In genomic region chr1:135821780-135822179, GRCm38 (mm10) we compare ENCODE assay signal across 29 mouse cellular contexts. TPM values are rescaled to one million over a fixed set of nuclear protein-coding genes. Genes with fewer than 3 reads are reported as not detected.
DNase-seq lines count a peak whose midpoint lies in the region; ATAC-seq and TF ChIP-seq lines count a peak whose summit lies in the region.
"Had no signal": no experiment of that assay in that cellular context is flagged by ENCODE, and none has a peak within 500 bp of the region (broad histone marks: within the 10 kb centered on the region; RNA-seq: fewer than 3 reads in every experiment).

No protein-coding gene starts in this region.

- H3K27me3 ChIP-seq in liver, adult 2 months (ENCODE audit: control insufficient read depth, insufficient read depth, low read length) = 0 out of 2 replicates have a peak, but pooled peaks cover 3% of the 10 kb centered on the region
- peaks cover 7% of the 10 kb centered on the region; the same call in 1 of the 2 replicates for H3K27me3 ChIP-seq in intestine, embryonic 16.5 days (replicated peaks; ENCODE audit: control insufficient read depth, insufficient read depth, low read length)
- peaks cover 26% of the 10 kb centered on the region for H3K27me3 ChIP-seq in stomach, embryonic 15.5 days (replicated peaks)

- no peaks in the 10 kb centered on the region for H3K36me3 ChIP-seq in liver, adult 2 months (ENCODE audit: control insufficient read depth, insufficient read depth, low read length)
- no peaks in the 10 kb centered on the region for H3K36me3 ChIP-seq in intestine, embryonic 16.5 days (ENCODE audit: control insufficient read depth, insufficient read depth, low read length)
- H3K36me3 ChIP-seq in stomach, embryonic 15.5 days = no peaks in the 10 kb centered on the region
- H3K36me3 ChIP-seq: heart, embryonic 10.5 days; hindbrain, embryonic 13.5 days; limb, embryonic 13.5 days; liver, embryonic 13.5 days; neural tube, embryonic 15.5 days had no signal

- peaks cover 5% of the 10 kb centered on the region; the same call in 1 of the 2 replicates for H3K4me1 ChIP-seq in liver, adult 2 months (ENCODE audit: control insufficient read depth, insufficient read depth, low read length)
- peaks cover 12% of the 10 kb centered on the region; the same call in 1 of the 2 replicates for H3K4me1 ChIP-seq in intestine, embryonic 16.5 days (ENCODE audit: control insufficient read depth, insufficient read depth, low read length)
- peaks cover 22% of the 10 kb centered on the region; the same call in 1 of the 2 replicates for H3K4me1 ChIP-seq in stomach, embryonic 15.5 days

- TF ChIP-seq CTCF in liver, adult 2 months (IDR thresholded peaks at IDR 0.05; ENCODE audit: low read depth, low read length) = no peak

- H3K9me3 ChIP-seq in intestine, embryonic 16.5 days (ENCODE audit: control insufficient read depth, low read length) = no peaks in the 10 kb centered on the region
- no peaks in the 10 kb centered on the region for H3K9me3 ChIP-seq in stomach, embryonic 15.5 days
- H3K9me3 ChIP-seq: forebrain, embryonic 13.5 days; heart, embryonic 10.5 days; hindbrain, embryonic 13.5 days; limb, embryonic 13.5 days; liver, embryonic 13.5 days; neural tube, embryonic 15.5 days had no signal

- peak; percentile 29 for DNase-seq in liver, adult 2 months (ENCODE audit: extremely low read depth, low read depth, low spot score)
- DNase-seq in liver = no peak
- no peak for DNase-seq in thymus, postnatal 4 days
- no peak for DNase-seq in heart, adult 8-10 months (ENCODE audit: low spot score)
- DNase-seq: adrenal gland, adult 2 months; adrenal gland, postnatal 36 days; B cell, adult 2 months; cerebellum, adult 2 months; cerebellum, postnatal 14 days; gastrocnemius, postnatal 14 days; heart, postnatal 4 days; liver, embryonic 13.5 days; lung, adult 18-20 months; midbrain, embryonic 14.5 days; thymus, adult 2 months; thymus, postnatal 36 days had no signal

- peak overlapping the region; percentile 58 for H3K27ac ChIP-seq in liver, adult 2 months (replicated peaks; ENCODE audit: insufficient read depth, low read depth, low read length)
- peak overlapping the region; percentile 97 for H3K27ac ChIP-seq in intestine, embryonic 16.5 days (ENCODE audit: low read length)
- peak overlapping the region; percentile 49 for H3K27ac ChIP-seq in stomach, embryonic 15.5 days
- H3K27ac ChIP-seq: forebrain, embryonic 13.5 days; hindbrain, embryonic 13.5 days; left cerebral cortex, adult 2 months; limb, embryonic 13.5 days; liver, embryonic 13.5 days; neural tube, embryonic 15.5 days had no signal

- TF ChIP-seq POLR2A in liver, adult 2 months (IDR thresholded peaks at IDR 0.05; ENCODE audit: extremely low read depth, insufficient read depth, low read length) = no peak

- no peak overlapping the region for H3K9ac ChIP-seq in liver, adult 2 months (ENCODE audit: low read depth, low read length)
- H3K9ac ChIP-seq in intestine, embryonic 16.5 days (ENCODE audit: low read depth, low read length) = peak overlapping the region; percentile 84
- H3K9ac ChIP-seq in stomach, embryonic 15.5 days = no peak overlapping the region
- H3K9ac ChIP-seq: forebrain, embryonic 13.5 days; hindbrain, embryonic 13.5 days; limb, embryonic 13.5 days; liver, embryonic 13.5 days; neural tube, embryonic 15.5 days had no signal

- no peak overlapping the region for H3K4me3 ChIP-seq in liver, adult 2 months (ENCODE audit: insufficient read depth, low read depth, low read length)
- peak overlapping the region; percentile 58 for H3K4me3 ChIP-seq in intestine, embryonic 16.5 days (ENCODE audit: low read length)
- peak overlapping the region; percentile 9; the same call in 1 of the 2 replicates for H3K4me3 ChIP-seq in stomach, embryonic 15.5 days (replicated peaks)
- H3K4me3 ChIP-seq: forebrain, embryonic 13.5 days; heart, embryonic 10.5 days; hindbrain, embryonic 13.5 days; left cerebral cortex, adult 2 months; limb, embryonic 13.5 days; liver, embryonic 13.5 days; neural tube, embryonic 15.5 days had no signal

- WGBS in liver, adult 2 months = 72% methylated on average over 7 of the region's 7 CpGs
- WGBS in intestine, embryonic 16.5 days = 60% methylated on average over 7 of the region's 7 CpGs
- WGBS in stomach, embryonic 15.5 days = 77% methylated on average over 7 of the region's 7 CpGs

- peak overlapping the region; percentile 55 for H3K4me2 ChIP-seq in intestine, embryonic 16.5 days (ENCODE audit: low read depth, low read length)
- peak overlapping the region; percentile 90 for H3K4me2 ChIP-seq in stomach, embryonic 15.5 days
- H3K4me2 ChIP-seq: forebrain, embryonic 13.5 days; hindbrain, embryonic 13.5 days; limb, embryonic 13.5 days; liver, embryonic 13.5 days; neural tube, embryonic 15.5 days had no signal

- no peaks in the 10 kb centered on the region for H3K79me2 ChIP-seq in liver, adult 2 months (ENCODE audit: control insufficient read depth, insufficient read depth, low read length)

- no peak for ATAC-seq in intestine, embryonic 16.5 days
- ATAC-seq in stomach, embryonic 15.5 days (ENCODE audit: insufficient read depth, low FRiP score, low read depth) = no peak
- ATAC-seq: activated CD4-positive, CD25-positive, alpha-beta regulatory T cell, adult 4 months; forebrain, embryonic 13.5 days; lung, postnatal 0 days had no signal

RNA-seq across cellular contexts. Expression of gene Lad1, which starts 3.4 kb away (rescaled TPM):
- 0.54 and 0.55 TPM in 2 replicates for total RNA-seq in liver, adult 2 months (2014; rRNA removed)
- polyA plus RNA-seq in liver, adult 2 months (2012; rRNA removed) = 3.4 and 6.4 TPM in 2 replicates
- 260 and 283 TPM in 2 replicates for polyA plus RNA-seq in intestine, embryonic 16.5 days (2015; fragmentation: Nextera tagmentation; extraction: Ambion mirVana)
- 95.0 and 97.1 TPM in 2 replicates for polyA plus RNA-seq in stomach, embryonic 15.5 days (2015; fragmentation: Nextera tagmentation; extraction: Ambion mirVana)
- 1 to 10 TPM; 5.0 to 8.6 (median 5.5) TPM for total RNA-seq in heart, adult 8-10 months (2022)
- total RNA-seq: adrenal gland, postnatal 36 days; granulocyte monocyte progenitor cell, adult 5-6 weeks; monocyte, adult 5-6 weeks had no signal

RNA-seq across cellular contexts. Expression of gene Tnnt2, which starts 14.4 kb away (rescaled TPM):
- total RNA-seq in liver, adult 2 months (2014; rRNA removed) = 0.46 and 0.54 TPM in 2 replicates
- polyA plus RNA-seq in liver, adult 2 months (2012; rRNA removed) = 0.06 and 0.09 TPM in 2 replicates
- 23.5 and 26.7 TPM in 2 replicates for polyA plus RNA-seq in intestine, embryonic 16.5 days (2015; fragmentation: Nextera tagmentation; extraction: Ambion mirVana)
- 18.7 and 25.8 TPM in 2 replicates for polyA plus RNA-seq in stomach, embryonic 15.5 days (2015; fragmentation: Nextera tagmentation; extraction: Ambion mirVana)
- total RNA-seq in heart, adult 8-10 months (2022) = over 10,000 TPM in 2 of 4 experiments, 1,000 to 10,000 TPM in 2; 8,821 to 11,650 (median 10,060) TPM
- total RNA-seq: granulocyte monocyte progenitor cell, adult 5-6 weeks; monocyte, adult 5-6 weeks had no signal

RNA-seq across cellular contexts. Expression of gene Tnni1, which starts 42.5 kb away (rescaled TPM):
- total RNA-seq in liver, adult 2 months (2014; rRNA removed) = 0.46 TPM in 1 of 2 replicates, not detected in the other
- 0.14 TPM in 1 of 2 replicates, not detected in the other for polyA plus RNA-seq in liver, adult 2 months (2012; rRNA removed)
- 6.4 and 8.7 TPM in 2 replicates for polyA plus RNA-seq in intestine, embryonic 16.5 days (2015; fragmentation: Nextera tagmentation; extraction: Ambion mirVana)
- 8.8 and 15.3 TPM in 2 replicates for polyA plus RNA-seq in stomach, embryonic 15.5 days (2015; fragmentation: Nextera tagmentation; extraction: Ambion mirVana)
- total RNA-seq in heart, adult 8-10 months (2022) = 1 to 10 TPM in 2 of 4 experiments, under 1 TPM in 2; 0.44 to 2.4 (median 1.1) TPM
- total RNA-seq: adrenal gland, adult 2 months; granulocyte monocyte progenitor cell, adult 5-6 weeks; layer of hippocampus, postnatal 10 days; monocyte, adult 5-6 weeks had no signal
- polyA plus RNA-seq: activated CD4-positive, CD25-positive, alpha-beta regulatory T cell, adult 4 months had no signal

RNA-seq across cellular contexts. Expression of gene Phlda3, which starts 55.9 kb away (rescaled TPM):
- 1.7 and 1.9 TPM in 2 replicates for total RNA-seq in liver, adult 2 months (2014; rRNA removed)
- 0.62 and 1.8 TPM in 2 replicates for polyA plus RNA-seq in liver, adult 2 months (2012; rRNA removed)
- 36.2 and 36.6 TPM in 2 replicates for polyA plus RNA-seq in intestine, embryonic 16.5 days (2015; fragmentation: Nextera tagmentation; extraction: Ambion mirVana)
- 79.8 and 95.3 TPM in 2 replicates for polyA plus RNA-seq in stomach, embryonic 15.5 days (2015; fragmentation: Nextera tagmentation; extraction: Ambion mirVana)
- total RNA-seq in heart, adult 8-10 months (2022) = 10 to 100 TPM in 1 of 4 experiments, 1 to 10 TPM in 3; 7.2 to 12.7 (median 8.4) TPM

Comparison
In these comparisons a context has a peak if more than half of its experiments do, and no peak if none do; other contexts are left out.
1. RNA of gene Lad1, which starts 3.4 kb away (polyA plus RNA-seq): 260 to 283 TPM in intestine, embryonic 16.5 days and 95.0 to 97.1 TPM in stomach, embryonic 15.5 days; 3.4 to 6.4 TPM in liver, adult 2 months; every median in the first group is over 10 times any median in the second.
2. RNA of gene Tnnt2, which starts 14.4 kb away (polyA plus RNA-seq): 23.5 to 26.7 TPM in intestine, embryonic 16.5 days and 18.7 to 25.8 TPM in stomach, embryonic 15.5 days; 0.06 to 0.09 TPM in liver, adult 2 months; every median in the first group is over 10 times any median in the second.
3. Peak in every context shown above with its lines, with median percentiles within 50 percentile points of each other: H3K27ac ChIP-seq.